Mouse (Mus musculus): ENCODE results near the gene Gm45618.
"Not testable (repeated sequence)": the region's sequence is repeated elsewhere in the genome, so short reads cannot be mapped to it uniquely, and the experiment has no call there.

The Gm45618 gene

GRCm38 (mm10) chr7:142120629-142121028 lies at the start of gene Gm45618:
Gene Gm45618, minus strand, starts transcription at chr7:142120729.
- DNase-seq (ENCODE audit: low read depth, low spot score), result not testable (repeated sequence)

- no peak for DNase-seq (ENCODE audit: low read depth, low spot score)
These were observed 49.3 kb upstream of the Gm45618 start for GRCm38 (mm10) chr7:142169836-142170235.

- not testable (repeated sequence) for DNase-seq (ENCODE audit: low read depth, low spot score)
These were observed 45.1 kb upstream of the Gm45618 start, which contains the start of gene Gm4553 for GRCm38 (mm10) chr7:142165639-142166038. Gene Gm4553, minus strand, starts transcription at chr7:142165739.

GRCm38 (mm10) chr7:142159366-142159765 lies 38.8 kb upstream of the Gm45618 start:
- DNase-seq (ENCODE audit: low read depth, low spot score), result no peak

- DNase-seq (ENCODE audit: low read depth, low spot score), result not testable (repeated sequence)
These were observed 36.5 kb upstream of the Gm45618 start, which contains the start of gene Gm29735 for GRCm38 (mm10) chr7:142157013-142157412. Gene Gm29735, minus strand, starts transcription at chr7:142157113.

GRCm38 (mm10) chr7:142155308-142155707 lies 34.8 kb upstream of the Gm45618 start:
- DNase-seq (ENCODE audit: low read depth, low spot score), result no peak

GRCm38 (mm10) chr7:142152191-142152590 lies 31.7 kb upstream of the Gm45618 start:
- DNase-seq (ENCODE audit: low read depth, low spot score), result no peak

GRCm38 (mm10) chr7:142148633-142149032 lies 28.1 kb upstream of the Gm45618 start:
- no peak for DNase-seq (ENCODE audit: low read depth, low spot score)

GRCm38 (mm10) chr7:142146033-142146432 lies 25.5 kb upstream of the Gm45618 start:
- peak; percentile 40 for DNase-seq (ENCODE audit: low read depth, low spot score)

GRCm38 (mm10) chr7:142145413-142145940 lies 24.9 kb upstream of the Gm45618 start:
- DNase-seq (ENCODE audit: low read depth, low spot score), result no peak

GRCm38 (mm10) chr7:142144507-142144906 lies 24.0 kb upstream of the Gm45618 start, which contains the start of gene Gm45337:
Gene Gm45337, minus strand, starts transcription at chr7:142144607.
- DNase-seq (ENCODE audit: low read depth, low spot score), result no peak

- not testable (repeated sequence) for DNase-seq (ENCODE audit: low read depth, low spot score)
These were observed 23.0 kb upstream of the Gm45618 start for GRCm38 (mm10) chr7:142143506-142144010.

- no peak for DNase-seq (ENCODE audit: low read depth, low spot score)
These were observed 20.2 kb upstream of the Gm45618 start for GRCm38 (mm10) chr7:142140696-142141095.

GRCm38 (mm10) chr7:142135934-142136333 lies 15.4 kb upstream of the Gm45618 start, which contains the start of gene Gm39115:
Gene Gm39115, minus strand, starts transcription at chr7:142136034.
- DNase-seq (ENCODE audit: low read depth, low spot score), result not testable (repeated sequence)

GRCm38 (mm10) chr7:142134206-142134995 lies 13.9 kb upstream of the Gm45618 start:
- no peak for DNase-seq (ENCODE audit: low read depth, low spot score)

- no peak for DNase-seq (ENCODE audit: low read depth, low spot score)
These were observed 8.3 kb upstream of the Gm45618 start for GRCm38 (mm10) chr7:142128843-142129242.

GRCm38 (mm10) chr7:142119632-142120031 lies 897 bp downstream of the Gm45618 start:
- no peak for DNase-seq (ENCODE audit: low read depth, low spot score)

GRCm38 (mm10) chr7:142104747-142105146 lies 15.8 kb downstream of the Gm45618 start:
- DNase-seq (ENCODE audit: low read depth, low spot score), result no peak

- DNase-seq (ENCODE audit: low read depth, low spot score), result peak; percentile 65
These were observed 22.8 kb downstream of the Gm45618 start for GRCm38 (mm10) chr7:142097776-142098175.

- DNase-seq (ENCODE audit: low read depth, low spot score), result no peak
These were observed 23.8 kb downstream of the Gm45618 start for GRCm38 (mm10) chr7:142096701-142097100.

GRCm38 (mm10) chr7:142095183-142095931 lies 25.2 kb downstream of the Gm45618 start, which contains the start of gene Dusp8:
Gene Dusp8, minus strand, starts transcription at chr7:142095843.
- peak; percentile 84 for DNase-seq (ENCODE audit: low read depth, low spot score)

Data from embryo, embryonic 11.5 days (tissue).